Mouse (Mus musculus) thymus, postnatal 4 days (tissue): ENCODE data around the gene Mrpl37.

Experiments
- DNase-seq: peaks from one replicate; pipeline ENCODE4 v3.0.0; 2021

Mrpl37 gene

GRCm38 (mm10) chr4:107015971-107016511 is 50.6 kb downstream of the Mrpl37 start:
- no peak for DNase-seq

- DNase-seq = no peak
Observed at GRCm38 (mm10) chr4:107013817-107014260, 52.8 kb downstream of the Mrpl37 start.

DNA sequence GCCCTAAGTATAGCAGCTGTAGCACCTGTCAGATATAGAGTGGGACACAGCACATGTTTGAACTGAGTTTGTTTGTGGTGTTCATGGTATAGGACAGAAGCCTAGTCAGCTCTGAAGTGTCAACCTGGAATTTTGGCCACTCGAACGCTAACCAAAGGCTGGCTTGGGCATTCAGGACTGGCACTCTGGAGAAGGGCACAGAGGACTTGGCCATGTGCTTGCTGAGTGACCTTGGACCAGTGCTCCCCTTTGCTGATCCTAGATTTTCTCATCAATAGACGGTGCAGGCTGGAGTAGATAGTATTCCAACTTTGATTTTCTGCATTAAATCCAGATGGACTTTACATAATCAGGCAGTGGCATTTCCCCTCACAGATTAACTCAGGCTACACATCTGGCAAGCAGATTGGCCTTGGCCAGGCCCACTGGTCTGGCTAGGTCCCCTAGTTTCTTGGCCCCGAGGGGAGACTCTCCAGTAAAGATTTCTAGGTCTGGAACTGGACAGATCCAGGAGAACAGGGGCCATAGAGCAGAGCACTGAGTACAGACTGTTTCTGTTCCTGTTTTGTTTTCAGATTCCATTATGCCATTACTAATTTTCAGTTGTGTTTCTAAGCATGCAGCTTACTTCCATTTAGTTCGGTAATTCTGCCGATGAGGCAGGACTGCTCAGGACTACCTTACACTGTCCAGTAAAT is 53.4 kb downstream of the Mrpl37 start:
- no peak for DNase-seq

DNA sequence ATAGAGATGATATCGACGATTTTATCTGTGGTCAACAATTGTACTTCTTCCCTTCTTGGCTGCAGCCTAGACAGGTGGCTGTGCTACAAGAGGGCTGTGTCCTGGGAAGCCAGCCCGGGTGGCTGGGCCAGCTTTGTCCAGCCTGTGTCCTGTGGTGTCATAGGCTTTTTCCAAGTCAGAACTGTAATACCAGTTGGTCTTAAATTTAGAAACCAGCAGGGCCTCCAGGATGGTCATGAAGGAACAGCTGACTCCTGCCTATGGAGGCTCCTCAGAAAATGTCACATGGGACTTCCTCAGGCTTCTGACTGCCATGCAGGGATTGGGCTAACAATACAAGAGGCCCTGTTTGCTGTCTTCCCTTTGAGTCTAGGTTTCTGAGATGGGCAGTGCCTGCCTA is 54.1 kb downstream of the Mrpl37 start:
- DNase-seq = no peak

DNA sequence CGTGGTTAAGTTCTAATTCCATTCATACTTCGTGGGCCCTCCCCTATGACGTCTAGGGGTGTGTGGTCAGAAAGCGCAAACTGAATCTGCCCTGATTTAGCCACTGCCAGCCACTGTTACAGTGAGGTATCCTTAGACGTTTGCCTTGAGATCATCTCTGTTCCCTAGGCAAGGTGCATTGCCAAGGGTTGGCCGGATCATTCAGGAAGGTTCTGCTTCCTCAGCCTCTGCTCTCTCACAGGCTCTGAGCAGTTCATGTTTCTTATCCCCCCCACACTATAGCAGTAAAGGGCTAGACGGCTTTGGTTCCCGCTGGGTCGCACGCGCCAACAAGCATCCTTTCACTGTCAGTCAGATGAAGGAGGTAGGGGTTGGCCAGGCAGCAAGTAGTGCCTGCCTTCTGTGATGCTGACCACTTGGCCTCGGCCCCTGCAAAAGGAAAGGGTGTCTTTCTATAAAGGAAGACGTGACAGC is 54.6 kb downstream of the Mrpl37 start:
- no peak for DNase-seq

GRCm38 (mm10) chr4:107011325-107012004 is 55.2 kb downstream of the Mrpl37 start:
- DNase-seq = no peak

DNA sequence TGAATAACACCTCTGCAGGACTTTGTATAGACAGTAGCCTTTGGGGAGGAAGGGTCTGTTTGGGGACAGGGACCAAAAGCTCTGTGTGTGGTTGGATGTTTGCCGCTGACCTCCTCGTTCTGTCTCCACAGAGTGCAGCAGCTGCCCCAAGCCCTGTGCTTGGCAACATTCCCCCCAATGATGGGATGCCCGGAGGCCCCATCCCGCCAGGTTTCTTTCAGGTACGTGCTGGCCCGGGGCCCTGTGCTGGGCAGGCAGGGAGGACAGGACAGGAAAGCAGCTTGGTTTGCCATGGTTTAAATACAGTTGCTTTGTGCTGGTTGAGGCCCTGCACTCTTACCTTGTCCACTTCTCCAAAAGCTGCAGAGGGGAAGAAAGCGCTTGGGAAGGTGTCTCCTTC is 57.1 kb downstream of the Mrpl37 start:
- DNase-seq = no peak

- no peak for DNase-seq
Observed at GRCm38 (mm10) chr4:107008161-107008560, 58.5 kb downstream of the Mrpl37 start.

GRCm38 (mm10) chr4:107007359-107007758 is 59.3 kb downstream of the Mrpl37 start:
- no peak for DNase-seq

- DNase-seq = no peak
Observed at GRCm38 (mm10) chr4:107006807-107007206, 59.9 kb downstream of the Mrpl37 start.

GRCm38 (mm10) chr4:107006229-107006628 is 60.4 kb downstream of the Mrpl37 start:
- no peak for DNase-seq
